Mouse (Mus musculus) left cerebral cortex, adult 8-10 months (tissue): Measurements from ENCODE around the gene Cst7. TPM values are rescaled to one million over a fixed set of nuclear protein-coding genes. Genes with fewer than 3 reads are reported as not detected.
A peak's percentile ranks its signal among the peaks of the same experiment; 100 is the strongest.
"Not testable (repeated sequence)": the region's sequence is repeated elsewhere in the genome, so short reads cannot be mapped to it uniquely, and the experiment has no call there.

Source experiments
- DNase-seq, 2 experiments: peaks; one replicate each; pipeline ENCODE4 v3.0.0; 2022; ENCODE audit warnings: low spot score in 2 of 2
- total RNA-seq, 4 experiments: library from RNA; stranded (reverse); gene quantifications; 2 replicates each; pipeline ENCODE4 v1.2.4; 2022

The Cst7 gene
- 10 to 100 TPM in 2 of 4 experiments, not detected in 2; 60.0 to 98.6 TPM for total RNA-seq

- DNase-seq: no peak
These were observed at the start of gene Cst7 for GRCm38 (mm10) chr2:150569847-150570590. Gene Cst7, plus strand, starts transcription at chr2:150570415.

- no peak for DNase-seq
These were observed 44.5 kb upstream of the Cst7 start for GRCm38 (mm10) chr2:150525703-150526207.

- DNase-seq: not testable (repeated sequence)
These were observed 20.6 kb upstream of the Cst7 start for GRCm38 (mm10) chr2:150549576-150549975.

- DNase-seq: no peak
These were observed 11.6 kb upstream of the Cst7 start for GRCm38 (mm10) chr2:150558568-150558967.

GRCm38 (mm10) chr2:150567051-150567450 is 3.2 kb upstream of the Cst7 start:
- no peak for DNase-seq

GRCm38 (mm10) chr2:150570761-150571160 is 546 bp downstream of the Cst7 start:
- DNase-seq: no peak

- no peak for DNase-seq
These were observed 2.2 kb downstream of the Cst7 start for GRCm38 (mm10) chr2:150572463-150572862.

- no peak for DNase-seq
These were observed 6.0 kb downstream of the Cst7 start for GRCm38 (mm10) chr2:150576256-150576655.

GRCm38 (mm10) chr2:150578603-150579002 is 8.4 kb downstream of the Cst7 start:
- DNase-seq: no peak

- DNase-seq: no peak
These were observed 9.4 kb downstream of the Cst7 start for GRCm38 (mm10) chr2:150579628-150580027.

- no peak for DNase-seq
These were observed 18.9 kb downstream of the Cst7 start for GRCm38 (mm10) chr2:150589076-150589475.

- no peak for DNase-seq
These were observed 25.4 kb downstream of the Cst7 start for GRCm38 (mm10) chr2:150595411-150596190.

- no peak for DNase-seq
These were observed 30.0 kb downstream of the Cst7 start for GRCm38 (mm10) chr2:150600263-150600662.

- no peak for DNase-seq
These were observed 32.0 kb downstream of the Cst7 start for GRCm38 (mm10) chr2:150602166-150602565.

- no peak for DNase-seq
These were observed 34.6 kb downstream of the Cst7 start for GRCm38 (mm10) chr2:150604802-150605201.

GRCm38 (mm10) chr2:150607086-150607485 is 36.9 kb downstream of the Cst7 start:
- no peak for DNase-seq

- peak; percentile 94 to 95 for DNase-seq
These were observed 38.0 kb downstream of the Cst7 start, which contains the start of gene Apmap for GRCm38 (mm10) chr2:150608087-150608799. Gene Apmap, minus strand, starts transcription at chr2:150608567.

- peak; percentile 43 to 46 for DNase-seq
These were observed 38.8 kb downstream of the Cst7 start for GRCm38 (mm10) chr2:150608872-150609560.

GRCm38 (mm10) chr2:150610097-150610496 is 39.9 kb downstream of the Cst7 start:
- DNase-seq: no peak

- DNase-seq: no peak
These were observed 51.5 kb downstream of the Cst7 start for GRCm38 (mm10) chr2:150621698-150622097.

GRCm38 (mm10) chr2:150623957-150624356 is 53.7 kb downstream of the Cst7 start:
- no peak for DNase-seq
